Mouse (Mus musculus): ENCODE measurements at regions not wholly inside any gene's neighbourhood (a gene's known extent, or its start where the extent isn't known, plus 50 kb on each side); places are given as distances from the start of the nearest gene placed in this dataset.

- peak; percentile 10 for DNase-seq (ENCODE audit: low read depth, low spot score)
These were observed 437.7 kb upstream of the Cd180 start for GRCm38 (mm10) chr13:102255401-102256371.

GRCm38 (mm10) chr13:102258207-102258606, 435.2 kb upstream of the Cd180 start:
- no peak for DNase-seq (ENCODE audit: low read depth, low spot score)

GRCm38 (mm10) chr13:102273818-102274217, 419.5 kb upstream of the Cd180 start:
- DNase-seq (ENCODE audit: low read depth, low spot score): no peak

- DNase-seq (ENCODE audit: low read depth, low spot score): no peak
These were observed 418.1 kb upstream of the Cd180 start for GRCm38 (mm10) chr13:102275296-102275695.

- DNase-seq (ENCODE audit: low read depth, low spot score): no peak
These were observed 416.5 kb upstream of the Cd180 start for GRCm38 (mm10) chr13:102276885-102277284.

- DNase-seq (ENCODE audit: low read depth, low spot score): no peak
These were observed 413.2 kb upstream of the Cd180 start for GRCm38 (mm10) chr13:102280198-102280597.

- no peak for DNase-seq (ENCODE audit: low read depth, low spot score)
These were observed 398.9 kb upstream of the Cd180 start for GRCm38 (mm10) chr13:102294451-102294850.

- DNase-seq (ENCODE audit: low read depth, low spot score): no peak
These were observed 398.3 kb upstream of the Cd180 start for GRCm38 (mm10) chr13:102295079-102295478.

GRCm38 (mm10) chr13:102307983-102308382, 385.4 kb upstream of the Cd180 start:
- no peak for DNase-seq (ENCODE audit: low read depth, low spot score)

- DNase-seq (ENCODE audit: low read depth, low spot score): no peak
These were observed 381.3 kb upstream of the Cd180 start for GRCm38 (mm10) chr13:102312096-102312495.

GRCm38 (mm10) chr13:102315921-102316692, 377.3 kb upstream of the Cd180 start:
- no peak for DNase-seq (ENCODE audit: low read depth, low spot score)

- no peak for DNase-seq (ENCODE audit: low read depth, low spot score)
These were observed 374.4 kb upstream of the Cd180 start for GRCm38 (mm10) chr13:102318891-102319404.

GRCm38 (mm10) chr13:102319453-102319852, 373.9 kb upstream of the Cd180 start:
- DNase-seq (ENCODE audit: low read depth, low spot score): no peak

- DNase-seq (ENCODE audit: low read depth, low spot score): no peak
These were observed 369.5 kb upstream of the Cd180 start for GRCm38 (mm10) chr13:102323876-102324275.

GRCm38 (mm10) chr13:102326003-102326402, 367.4 kb upstream of the Cd180 start:
- no peak for DNase-seq (ENCODE audit: low read depth, low spot score)

- no peak for DNase-seq (ENCODE audit: low read depth, low spot score)
These were observed 366.8 kb upstream of the Cd180 start for GRCm38 (mm10) chr13:102326544-102326943.

- no peak for DNase-seq (ENCODE audit: low read depth, low spot score)
These were observed 359.7 kb upstream of the Cd180 start for GRCm38 (mm10) chr13:102333667-102334066.

GRCm38 (mm10) chr13:102334131-102334534, 359.2 kb upstream of the Cd180 start:
- peak; percentile 85 for DNase-seq (ENCODE audit: low read depth, low spot score)

GRCm38 (mm10) chr13:102343236-102343635, 350.1 kb upstream of the Cd180 start:
- DNase-seq (ENCODE audit: low read depth, low spot score): no peak

- no peak for DNase-seq (ENCODE audit: low read depth, low spot score)
These were observed 348.6 kb upstream of the Cd180 start for GRCm38 (mm10) chr13:102344606-102345269.

- DNase-seq (ENCODE audit: low read depth, low spot score): no peak
These were observed 343.9 kb upstream of the Cd180 start for GRCm38 (mm10) chr13:102349493-102349892.

All from mesoderm, embryonic 11.5 days (tissue).